Mouse (Mus musculus): ENCODE data around the gene Rnf144b. TPM values are rescaled to one million over a fixed set of nuclear protein-coding genes. Genes with fewer than 3 reads are reported as not detected.

Gene Rnf144b
- polyA plus RNA-seq, 1 experiment from 2014 or later, result 1.3 TPM

GRCm38 (mm10) chr13:47210496-47210895 is 88.0 kb downstream of the Rnf144b start:
- Histone ChIP-seq H3K27ac (no peak overlapping the region), H3K27me3 (no peaks in the 10 kb centered on the region), H3K36me3 (no peaks in the 10 kb centered on the region), H3K4me3 (no peak overlapping the region), H3K9me3 (peaks cover 4% of the 10 kb centered on the region; the same call in 1 of the 2 replicates), H3K4me1 (peaks cover 8% of the 10 kb centered on the region; the same call in 1 of the 2 replicates), H3K4me2 (no peak overlapping the region), H3K9ac (no peak overlapping the region)
- WGBS, result 74% methylated on average over 4 of the region's 4 CpGs
- no peak for ATAC-seq (ENCODE audit: borderline replicate concordance, extremely low read depth, low FRiP score, low TSS enrichment)

GRCm38 (mm10) chr13:47210992-47211391 is 88.5 kb downstream of the Rnf144b start:
- no peak for ATAC-seq (ENCODE audit: borderline replicate concordance, extremely low read depth, low FRiP score, low TSS enrichment)
- WGBS, result 60% methylated on average over 6 of the region's 6 CpGs
- Histone ChIP-seq H3K4me2 (no peak overlapping the region), H3K9ac (no peak overlapping the region), H3K9me3 (peaks cover 4% of the 10 kb centered on the region; the same call in 1 of the 2 replicates), H3K27me3 (no peaks in the 10 kb centered on the region), H3K4me3 (no peak overlapping the region), H3K36me3 (no peaks in the 10 kb centered on the region), H3K27ac (no peak overlapping the region), H3K4me1 (peaks cover 12% of the 10 kb centered on the region)

GRCm38 (mm10) chr13:47211581-47211980 is 89.1 kb downstream of the Rnf144b start:
- no peaks in the 10 kb centered on the region for H3K36me3 ChIP-seq
- H3K9ac ChIP-seq, result no peak overlapping the region
- H3K27me3 ChIP-seq, result no peaks in the 10 kb centered on the region
- no peak overlapping the region for H3K4me3 ChIP-seq
- 78% methylated on average over 7 of the region's 7 CpGs for WGBS
- H3K9me3 ChIP-seq, result peaks cover 1% of the 10 kb centered on the region; the same call in 1 of the 2 replicates
- H3K4me2 ChIP-seq, result no peak overlapping the region
- H3K27ac ChIP-seq, result no peak overlapping the region
- H3K4me1 ChIP-seq, result peaks cover 12% of the 10 kb centered on the region
- no peak for ATAC-seq (ENCODE audit: borderline replicate concordance, extremely low read depth, low FRiP score, low TSS enrichment)

- 75% methylated on average over 10 of the region's 10 CpGs for WGBS
- no peaks in the 10 kb centered on the region for H3K36me3 ChIP-seq
- no peak overlapping the region for H3K27ac ChIP-seq
- no peak overlapping the region for H3K4me2 ChIP-seq
- H3K4me3 ChIP-seq, result no peak overlapping the region
- no peak overlapping the region for H3K9ac ChIP-seq
- H3K4me1 ChIP-seq, result peaks cover 12% of the 10 kb centered on the region
- no peaks in the 10 kb centered on the region for H3K27me3 ChIP-seq
- H3K9me3 ChIP-seq, result no peaks in the 10 kb centered on the region
- ATAC-seq (ENCODE audit: borderline replicate concordance, extremely low read depth, low FRiP score, low TSS enrichment), result no peak
These were observed 91.4 kb downstream of the Rnf144b start for GRCm38 (mm10) chr13:47213817-47214216.

- peaks cover 12% of the 10 kb centered on the region for H3K4me1 ChIP-seq
- H3K9me3 ChIP-seq, result no peaks in the 10 kb centered on the region
- H3K4me2 ChIP-seq, result no peak overlapping the region
- H3K4me3 ChIP-seq, result no peak overlapping the region
- no peak overlapping the region for H3K9ac ChIP-seq
- H3K27me3 ChIP-seq, result no peaks in the 10 kb centered on the region
- H3K27ac ChIP-seq, result no peak overlapping the region
- ATAC-seq (ENCODE audit: borderline replicate concordance, extremely low read depth, low FRiP score, low TSS enrichment), result peak; percentile 79
- WGBS, result 49% methylated on average over 5 of the region's 5 CpGs
- H3K36me3 ChIP-seq, result no peaks in the 10 kb centered on the region
These were observed 92.4 kb downstream of the Rnf144b start for GRCm38 (mm10) chr13:47214895-47215294.

GRCm38 (mm10) chr13:47215815-47216585 is 93.5 kb downstream of the Rnf144b start:
- no peak overlapping the region for H3K4me2 ChIP-seq
- H3K9ac ChIP-seq, result no peak overlapping the region
- H3K27me3 ChIP-seq, result no peaks in the 10 kb centered on the region
- H3K4me1 ChIP-seq, result peaks cover 15% of the 10 kb centered on the region
- H3K36me3 ChIP-seq, result no peaks in the 10 kb centered on the region
- ATAC-seq (ENCODE audit: borderline replicate concordance, extremely low read depth, low FRiP score, low TSS enrichment), result no peak
- H3K27ac ChIP-seq, result no peak overlapping the region
- no peaks in the 10 kb centered on the region for H3K9me3 ChIP-seq
- H3K4me3 ChIP-seq, result no peak overlapping the region
- WGBS, result 74% methylated on average over 20 of the region's 20 CpGs

- 73% methylated on average over 5 of the region's 5 CpGs for WGBS
These were observed 94.7 kb downstream of the Rnf144b start for GRCm38 (mm10) chr13:47217107-47217571.

GRCm38 (mm10) chr13:47218351-47218750 is 95.9 kb downstream of the Rnf144b start:
- no peaks in the 10 kb centered on the region for H3K36me3 ChIP-seq
- H3K27me3 ChIP-seq, result no peaks in the 10 kb centered on the region
- H3K4me1 ChIP-seq, result peaks cover 16% of the 10 kb centered on the region
- no peaks in the 10 kb centered on the region for H3K9me3 ChIP-seq
- H3K9ac ChIP-seq, result no peak overlapping the region
- ATAC-seq (ENCODE audit: borderline replicate concordance, extremely low read depth, low FRiP score, low TSS enrichment), result no peak
- no peak overlapping the region for H3K4me2 ChIP-seq
- no peak overlapping the region for H3K4me3 ChIP-seq
- no peak overlapping the region for H3K27ac ChIP-seq
- 71% methylated on average over 6 of the region's 6 CpGs for WGBS

More at GRCm38 (mm10) chr13:47217107-47217571, 94.7 kb downstream of the Rnf144b start:
- no peak overlapping the region for H3K27ac ChIP-seq
- no peaks in the 10 kb centered on the region for H3K9me3 ChIP-seq
- H3K36me3 ChIP-seq, result no peaks in the 10 kb centered on the region
- H3K4me1 ChIP-seq, result peaks cover 15% of the 10 kb centered on the region
- H3K4me3 ChIP-seq, result no peak overlapping the region
- ATAC-seq (ENCODE audit: borderline replicate concordance, extremely low read depth, low FRiP score, low TSS enrichment), result no peak
- H3K4me2 ChIP-seq, result no peak overlapping the region
- H3K9ac ChIP-seq, result no peak overlapping the region
- no peaks in the 10 kb centered on the region for H3K27me3 ChIP-seq

GRCm38 (mm10) chr13:47220426-47220825 is 98.0 kb downstream of the Rnf144b start:
- Histone ChIP-seq H3K27ac (no peak overlapping the region), H3K4me3 (no peak overlapping the region), H3K9ac (no peak overlapping the region), H3K4me1 (peaks cover 26% of the 10 kb centered on the region), H3K36me3 (no peaks in the 10 kb centered on the region), H3K27me3 (no peaks in the 10 kb centered on the region), H3K4me2 (no peak overlapping the region), H3K9me3 (no peaks in the 10 kb centered on the region)
- no peak for ATAC-seq (ENCODE audit: borderline replicate concordance, extremely low read depth, low FRiP score, low TSS enrichment)
- WGBS, result 76% methylated on average over 10 of the region's 10 CpGs

- H3K4me3 ChIP-seq, result no peak overlapping the region
- no peak overlapping the region for H3K9ac ChIP-seq
- peak overlapping the region; percentile 68 for H3K27ac ChIP-seq
- WGBS, result 61% methylated on average over 18 of the region's 18 CpGs
- H3K27me3 ChIP-seq, result no peaks in the 10 kb centered on the region
- peaks cover 25% of the 10 kb centered on the region for H3K4me1 ChIP-seq
- peak; percentile 52 for ATAC-seq (ENCODE audit: borderline replicate concordance, extremely low read depth, low FRiP score, low TSS enrichment)
- no peak overlapping the region for H3K4me2 ChIP-seq
- H3K36me3 ChIP-seq, result no peaks in the 10 kb centered on the region
- no peaks in the 10 kb centered on the region for H3K9me3 ChIP-seq
These were observed 101.4 kb downstream of the Rnf144b start for GRCm38 (mm10) chr13:47223576-47224538.

- Histone ChIP-seq H3K9ac (no peak overlapping the region), H3K4me3 (no peak overlapping the region), H3K4me2 (no peak overlapping the region; the same call in 1 of the 2 replicates), H3K36me3 (no peaks in the 10 kb centered on the region), H3K4me1 (peaks cover 25% of the 10 kb centered on the region), H3K27me3 (no peaks in the 10 kb centered on the region), H3K9me3 (no peaks in the 10 kb centered on the region), H3K27ac (peak overlapping the region; percentile 6; the same call in 1 of the 2 replicates)
- WGBS, result 32% methylated on average over 14 of the region's 14 CpGs
- no peak for ATAC-seq (ENCODE audit: borderline replicate concordance, extremely low read depth, low FRiP score, low TSS enrichment)
These were observed 102.3 kb downstream of the Rnf144b start for GRCm38 (mm10) chr13:47224648-47225323.

Measured in lung, embryonic 15.5 days (tissue).